ENCODE assay signal across 13 mouse cellular contexts in the genomic region with DNA sequence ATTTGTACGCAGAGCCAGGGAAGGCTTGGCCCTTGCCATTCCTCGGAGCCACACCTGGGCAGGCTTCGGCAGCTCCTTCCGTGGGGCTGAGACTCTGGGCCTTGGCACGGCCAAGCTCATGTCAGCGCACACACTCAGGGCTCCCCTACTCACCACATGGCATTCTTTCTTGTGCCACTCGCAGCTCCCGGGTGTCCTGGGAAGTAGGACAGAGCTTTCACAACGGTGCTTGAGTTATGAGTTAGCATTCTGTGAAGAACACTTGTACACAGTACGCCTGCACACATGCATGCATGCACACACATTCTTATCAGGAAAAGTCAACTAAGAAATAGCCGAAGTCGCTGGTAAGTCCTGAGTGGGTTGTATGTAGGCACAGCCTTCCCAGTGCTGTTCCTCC. TPM values are rescaled to one million over a fixed set of nuclear protein-coding genes. Genes with fewer than 3 reads are reported as not detected.
DNase-seq lines count a peak whose midpoint lies in the region; ATAC-seq lines count a peak whose summit lies in the region.
"Had no signal": no experiment of that assay in that cellular context is flagged by ENCODE, and none has a peak within 500 bp of the region (broad histone marks: within the 10 kb centered on the region; RNA-seq: fewer than 3 reads in every experiment).

No protein-coding gene starts in this region.

- 74% methylated on average over 12 of the region's 12 CpGs for WGBS in forebrain, embryonic 15.5 days
- 85% methylated on average over 12 of the region's 12 CpGs for WGBS in forebrain, embryonic 14.5 days
- WGBS in hindbrain, embryonic 12.5 days, result 87% methylated on average over 12 of the region's 12 CpGs
- 81% methylated on average over 12 of the region's 12 CpGs for WGBS in hindbrain, embryonic 14.5 days
- 80% methylated on average over 12 of the region's 12 CpGs for WGBS in midbrain, embryonic 15.5 days
- WGBS in midbrain, embryonic 10.5 days, result 91% methylated on average over 12 of the region's 12 CpGs
- WGBS in stomach, embryonic 16.5 days, result 62% methylated on average over 12 of the region's 12 CpGs

- no peak overlapping the region for H3K9ac ChIP-seq in forebrain, embryonic 15.5 days (replicated peaks)
- no peak overlapping the region for H3K9ac ChIP-seq in forebrain, embryonic 14.5 days (ENCODE audit: low read length)
- no peak overlapping the region for H3K9ac ChIP-seq in hindbrain, embryonic 12.5 days
- H3K9ac ChIP-seq in hindbrain, embryonic 14.5 days, result no peak overlapping the region
- no peak overlapping the region for H3K9ac ChIP-seq in midbrain, embryonic 15.5 days
- no peak overlapping the region for H3K9ac ChIP-seq in stomach, embryonic 16.5 days (ENCODE audit: low read length)
- H3K9ac ChIP-seq: neural tube, embryonic 12.5 days had no signal

- no peaks in the 10 kb centered on the region for H3K27me3 ChIP-seq in forebrain, embryonic 15.5 days
- H3K27me3 ChIP-seq in forebrain, embryonic 14.5 days (replicated peaks; ENCODE audit: control insufficient read depth, insufficient read depth, low read length), result no peaks in the 10 kb centered on the region
- H3K27me3 ChIP-seq in hindbrain, embryonic 12.5 days, result no peaks in the 10 kb centered on the region
- H3K27me3 ChIP-seq in hindbrain, embryonic 14.5 days (ENCODE audit: control insufficient read depth, insufficient read depth, low read length), result no peaks in the 10 kb centered on the region
- H3K27me3 ChIP-seq in midbrain, embryonic 15.5 days (replicated peaks), result no peaks in the 10 kb centered on the region
- H3K27me3 ChIP-seq in midbrain, embryonic 10.5 days (ENCODE audit: low read depth, poor library complexity, severe bottlenecking), result no peaks in the 10 kb centered on the region
- H3K27me3 ChIP-seq in stomach, embryonic 16.5 days (ENCODE audit: control insufficient read depth, insufficient read depth, low read length), result no peaks in the 10 kb centered on the region
- H3K27me3 ChIP-seq: neural tube, embryonic 12.5 days had no signal

- no peak for DNase-seq in forebrain, embryonic 14.5 days (ENCODE audit: low spot score)
- DNase-seq in hindbrain, embryonic 14.5 days (ENCODE audit: low spot score), result no peak
- no peak for DNase-seq in midbrain, embryonic 10.5 days (ENCODE audit: low spot score)
- DNase-seq in spleen, postnatal 36 days (ENCODE audit: low spot score in 2 of 2), result no peak
- DNase-seq: cerebellum, adult 8-10 months; right cerebral cortex, adult 18-20 months; thymus, adult 2 months had no signal

- no peak for ATAC-seq in forebrain, embryonic 15.5 days (replicated peaks)
- ATAC-seq in forebrain, embryonic 14.5 days, result no peak
- ATAC-seq in hindbrain, embryonic 12.5 days (ENCODE audit: low FRiP score), result no peak
- no peak for ATAC-seq in hindbrain, embryonic 14.5 days (ENCODE audit: low FRiP score)
- ATAC-seq in midbrain, embryonic 15.5 days (replicated peaks), result no peak
- ATAC-seq in stomach, embryonic 16.5 days (ENCODE audit: insufficient read depth, low FRiP score), result no peak
- ATAC-seq: intestine, postnatal 0 days had no signal

- H3K4me2 ChIP-seq in forebrain, embryonic 15.5 days (replicated peaks), result no peak overlapping the region
- no peak overlapping the region for H3K4me2 ChIP-seq in forebrain, embryonic 14.5 days (ENCODE audit: low read length)
- no peak overlapping the region for H3K4me2 ChIP-seq in hindbrain, embryonic 12.5 days (replicated peaks)
- no peak overlapping the region for H3K4me2 ChIP-seq in hindbrain, embryonic 14.5 days (replicated peaks)
- H3K4me2 ChIP-seq in midbrain, embryonic 15.5 days, result no peak overlapping the region
- H3K4me2 ChIP-seq in stomach, embryonic 16.5 days (ENCODE audit: low read depth, low read length), result no peak overlapping the region
- H3K4me2 ChIP-seq: neural tube, embryonic 12.5 days had no signal

- H3K4me3 ChIP-seq in forebrain, embryonic 15.5 days, result no peak overlapping the region
- no peak overlapping the region for H3K4me3 ChIP-seq in forebrain, embryonic 14.5 days (ENCODE audit: low read depth, low read length)
- no peak overlapping the region for H3K4me3 ChIP-seq in hindbrain, embryonic 12.5 days
- H3K4me3 ChIP-seq in hindbrain, embryonic 14.5 days (replicated peaks; ENCODE audit: low read length), result no peak overlapping the region
- no peak overlapping the region for H3K4me3 ChIP-seq in midbrain, embryonic 15.5 days
- H3K4me3 ChIP-seq in midbrain, embryonic 10.5 days, result no peak overlapping the region
- no peak overlapping the region for H3K4me3 ChIP-seq in stomach, embryonic 16.5 days (replicated peaks; ENCODE audit: low read length)
- H3K4me3 ChIP-seq: neural tube, embryonic 12.5 days had no signal

- peaks cover 95% of the 10 kb centered on the region for H3K4me1 ChIP-seq in forebrain, embryonic 15.5 days
- H3K4me1 ChIP-seq in forebrain, embryonic 14.5 days (ENCODE audit: control insufficient read depth, insufficient read depth, low read length), result peaks cover 72% of the 10 kb centered on the region
- peaks cover 94% of the 10 kb centered on the region for H3K4me1 ChIP-seq in hindbrain, embryonic 12.5 days
- peaks cover 93% of the 10 kb centered on the region for H3K4me1 ChIP-seq in hindbrain, embryonic 14.5 days (replicated peaks; ENCODE audit: control insufficient read depth, insufficient read depth, low read length)
- peaks cover 92% of the 10 kb centered on the region for H3K4me1 ChIP-seq in midbrain, embryonic 15.5 days
- H3K4me1 ChIP-seq in midbrain, embryonic 10.5 days, result peaks cover 92% of the 10 kb centered on the region
- peaks cover 87% of the 10 kb centered on the region for H3K4me1 ChIP-seq in stomach, embryonic 16.5 days (ENCODE audit: control insufficient read depth, insufficient read depth, low read length)

- H3K27ac ChIP-seq in forebrain, embryonic 15.5 days (replicated peaks), result peak overlapping the region; percentile 3; the same call in 1 of the 2 replicates
- H3K27ac ChIP-seq in forebrain, embryonic 14.5 days (ENCODE audit: low read depth, low read length), result no peak overlapping the region
- peak overlapping the region; percentile 41; the same call in 1 of the 2 replicates for H3K27ac ChIP-seq in hindbrain, embryonic 12.5 days
- no peak overlapping the region for H3K27ac ChIP-seq in hindbrain, embryonic 14.5 days
- 0 out of 2 replicates have a peak overlapping the region, but pooled peaks have one; percentile 26 for H3K27ac ChIP-seq in midbrain, embryonic 15.5 days
- H3K27ac ChIP-seq in midbrain, embryonic 10.5 days (replicated peaks), result no peak overlapping the region
- peak overlapping the region; percentile 10; the same call in 1 of the 2 replicates for H3K27ac ChIP-seq in stomach, embryonic 16.5 days (ENCODE audit: low read length)
- H3K27ac ChIP-seq: neural tube, embryonic 12.5 days had no signal

- no peaks in the 10 kb centered on the region for H3K9me3 ChIP-seq in forebrain, embryonic 15.5 days
- H3K9me3 ChIP-seq in forebrain, embryonic 14.5 days (replicated peaks; ENCODE audit: control insufficient read depth, low read length), result no peaks in the 10 kb centered on the region
- no peaks in the 10 kb centered on the region for H3K9me3 ChIP-seq in hindbrain, embryonic 12.5 days (replicated peaks)
- no peaks in the 10 kb centered on the region for H3K9me3 ChIP-seq in hindbrain, embryonic 14.5 days (ENCODE audit: control insufficient read depth, low read length)
- H3K9me3 ChIP-seq in midbrain, embryonic 15.5 days, result no peaks in the 10 kb centered on the region
- H3K9me3 ChIP-seq in midbrain, embryonic 10.5 days (replicated peaks), result no peaks in the 10 kb centered on the region
- no peaks in the 10 kb centered on the region for H3K9me3 ChIP-seq in stomach, embryonic 16.5 days (replicated peaks; ENCODE audit: control insufficient read depth, low read length)
- H3K9me3 ChIP-seq: neural tube, embryonic 12.5 days had no signal

- no peaks in the 10 kb centered on the region for H3K36me3 ChIP-seq in forebrain, embryonic 15.5 days
- no peaks in the 10 kb centered on the region for H3K36me3 ChIP-seq in forebrain, embryonic 14.5 days (ENCODE audit: control insufficient read depth, insufficient read depth, low read length)
- H3K36me3 ChIP-seq in hindbrain, embryonic 12.5 days, result no peaks in the 10 kb centered on the region
- H3K36me3 ChIP-seq in hindbrain, embryonic 14.5 days (replicated peaks; ENCODE audit: control insufficient read depth, insufficient read depth), result no peaks in the 10 kb centered on the region
- no peaks in the 10 kb centered on the region for H3K36me3 ChIP-seq in midbrain, embryonic 15.5 days (replicated peaks)
- peaks cover 7% of the 10 kb centered on the region; the same call in 1 of the 2 replicates for H3K36me3 ChIP-seq in midbrain, embryonic 10.5 days
- H3K36me3 ChIP-seq in stomach, embryonic 16.5 days (ENCODE audit: control insufficient read depth, insufficient read depth, low read length), result no peaks in the 10 kb centered on the region
- H3K36me3 ChIP-seq: neural tube, embryonic 12.5 days had no signal

RNA-seq across cellular contexts. Expression of a gene that starts 38.7 kb away (rescaled TPM):
- polyA plus RNA-seq in forebrain, embryonic 15.5 days (2015; fragmentation: Nextera tagmentation; extraction: Ambion mirVana), result 55.7 and 60.2 TPM in 2 replicates
- 29.2 and 36.2 TPM in 2 replicates for polyA plus RNA-seq in forebrain, embryonic 14.5 days (2014; fragmentation: Nextera tagmentation; extraction: Ambion mirVana)
- 65.6 and 66.2 TPM in 2 replicates for polyA plus RNA-seq in hindbrain, embryonic 12.5 days (2016; fragmentation: Nextera tagmentation; extraction: Ambion mirVana)
- polyA plus RNA-seq in hindbrain, embryonic 14.5 days (2014; fragmentation: Nextera tagmentation; extraction: Ambion mirVana), result 46.5 and 51.2 TPM in 2 replicates
- polyA plus RNA-seq in midbrain, embryonic 15.5 days (2015; fragmentation: Nextera tagmentation; extraction: Ambion mirVana), result 46.5 and 55.2 TPM in 2 replicates
- polyA plus RNA-seq in midbrain, embryonic 10.5 days (2016; fragmentation: Nextera tagmentation; extraction: Ambion mirVana), result 25.1 and 37.8 TPM in 2 replicates
- 15.3 and 16.2 TPM in 2 replicates for polyA plus RNA-seq in stomach, embryonic 16.5 days (2015; fragmentation: Nextera tagmentation; extraction: Ambion mirVana)

Comparison
In these comparisons a context has a peak if more than half of its experiments do, and no peak if none do; other contexts are left out.
1. H3K27ac ChIP-seq: peak in forebrain, embryonic 15.5 days (single experiment), hindbrain, embryonic 12.5 days (single experiment), midbrain, embryonic 15.5 days (single experiment) and stomach, embryonic 16.5 days (single experiment); none in forebrain, embryonic 14.5 days (single experiment), hindbrain, embryonic 14.5 days (single experiment) and midbrain, embryonic 10.5 days (single experiment).